Mouse (Mus musculus): ENCODE measurements around the gene Tgfbi. TPM values are rescaled to one million over a fixed set of nuclear protein-coding genes. Genes with fewer than 3 reads are reported as not detected.

The Tgfbi gene
- polyA plus RNA-seq (2015; fragmentation: Nextera tagmentation; extraction: Ambion mirVana), result 3.6 and 3.9 TPM in 2 replicates

DNA sequence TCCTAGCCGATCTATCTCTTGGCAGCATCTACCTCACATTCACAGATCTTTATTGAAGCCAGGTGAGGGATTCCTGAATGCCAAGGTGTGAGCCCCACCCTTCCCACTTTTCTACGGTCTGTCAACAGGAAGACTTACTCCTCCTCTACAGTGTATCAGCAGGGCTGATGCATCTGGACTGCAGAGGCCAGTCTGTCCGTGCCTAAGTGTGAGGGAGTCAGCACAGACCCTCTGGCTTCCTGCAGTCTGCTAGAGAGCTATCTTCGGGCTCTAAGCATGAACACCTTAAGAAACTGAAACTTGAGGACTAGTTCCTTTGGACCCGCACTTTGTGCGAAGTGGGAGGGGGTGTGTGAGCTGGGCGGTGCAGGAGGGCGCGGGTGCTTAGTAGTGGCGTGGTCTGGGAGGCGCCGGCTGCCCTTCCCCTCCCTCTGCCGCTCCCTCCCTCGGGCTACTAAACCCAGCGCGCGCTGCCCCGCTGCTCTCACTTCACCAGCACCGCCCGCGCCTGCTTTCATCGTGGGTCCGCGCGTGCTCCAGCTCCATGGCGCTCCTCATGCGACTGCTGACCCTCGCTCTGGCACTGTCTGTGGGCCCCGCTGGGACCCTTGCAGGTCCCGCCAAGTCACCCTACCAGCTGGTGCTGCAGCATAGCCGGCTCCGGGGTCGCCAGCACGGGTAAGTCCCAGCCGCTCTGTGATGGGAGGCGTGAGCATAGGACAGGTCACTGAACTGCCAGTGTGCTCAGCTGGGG lies at the start of gene Tgfbi:
TSS of gene Tgfbi (plus strand) at position 421 of the 754 bp plus-strand sequence.
- H3K9me3 ChIP-seq, result no peaks in the 10 kb centered on the region
- H3K27ac ChIP-seq (replicated peaks), result no peak within 1 kb of the TSS
- peaks cover 21% of the 10 kb centered on the region; the same call in 1 of the 2 replicates for H3K27me3 ChIP-seq
- H3K36me3 ChIP-seq, result no peaks in the 10 kb centered on the region
- peak within 1 kb of the TSS; percentile 39 for H3K4me3 ChIP-seq
- peak within 1 kb of the TSS; percentile 77 for H3K4me2 ChIP-seq (replicated peaks)
- 4% methylated on average over 36 of the region's 36 CpGs for WGBS
- peak within 1 kb of the TSS; percentile 39 for H3K9ac ChIP-seq (replicated peaks)
- peak; percentile 40; the same call in 1 of the 2 replicates for ATAC-seq (replicated peaks)
- H3K4me1 ChIP-seq, result peaks cover 29% of the 10 kb centered on the region

DNA sequence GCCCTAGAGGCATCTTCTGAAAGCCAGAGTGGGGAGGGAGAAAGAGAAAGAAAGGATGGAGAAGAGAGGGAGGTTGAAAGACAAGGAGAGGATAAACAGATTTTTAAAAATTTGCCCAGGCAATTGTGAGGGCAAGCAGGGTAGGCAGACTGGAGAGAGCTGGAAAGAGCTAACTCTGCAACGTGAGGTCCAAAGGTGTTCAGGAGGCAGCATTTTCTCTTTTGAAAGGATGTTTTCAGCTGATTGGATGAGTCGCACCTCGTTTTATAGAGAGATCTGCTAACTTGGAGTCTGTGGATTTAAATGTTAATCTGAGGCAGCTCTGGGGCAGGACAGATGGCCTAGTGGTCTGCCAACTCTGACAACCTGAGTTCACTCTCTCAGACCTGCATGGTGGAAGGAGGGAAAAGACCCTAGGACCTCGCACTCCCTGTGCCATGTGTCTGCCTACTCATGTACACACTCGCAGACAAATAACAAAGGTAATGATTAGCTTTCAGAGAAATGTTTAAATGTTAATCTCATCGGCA lies 49.4 kb upstream of the Tgfbi start:
- no peaks in the 10 kb centered on the region for H3K4me1 ChIP-seq
- H3K9ac ChIP-seq (replicated peaks), result no peak overlapping the region
- no peaks in the 10 kb centered on the region for H3K27me3 ChIP-seq
- H3K9me3 ChIP-seq, result no peaks in the 10 kb centered on the region
- WGBS, result 80% methylated on average over 6 of the region's 6 CpGs
- no peaks in the 10 kb centered on the region for H3K36me3 ChIP-seq
- H3K4me2 ChIP-seq (replicated peaks), result no peak overlapping the region
- no peak overlapping the region for H3K27ac ChIP-seq (replicated peaks)
- H3K4me3 ChIP-seq, result no peak overlapping the region
- ATAC-seq (replicated peaks), result no peak

DNA sequence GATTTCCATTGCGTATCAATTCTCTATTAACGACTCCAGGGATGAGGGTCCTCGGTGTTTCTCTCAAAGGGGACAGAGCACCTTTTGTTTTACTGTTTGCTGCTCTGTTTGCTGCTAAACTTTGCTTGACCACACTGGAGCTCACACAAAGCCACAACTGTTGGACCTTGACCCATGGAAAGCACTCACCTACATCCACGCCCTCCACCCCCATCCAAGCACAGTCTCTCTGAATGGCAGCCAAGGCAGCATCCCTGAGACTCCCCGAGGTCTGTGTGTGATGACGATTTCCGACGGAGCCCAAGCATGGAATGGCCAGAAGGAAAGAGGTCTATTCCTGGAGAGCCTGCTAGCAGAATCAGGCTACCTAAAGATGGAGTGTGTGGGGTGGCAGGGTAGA lies 48.2 kb upstream of the Tgfbi start:
- Histone ChIP-seq H3K36me3 (no peaks in the 10 kb centered on the region), H3K9me3 (no peaks in the 10 kb centered on the region), H3K4me3 (no peak overlapping the region), H3K27ac (replicated peaks) (no peak overlapping the region), H3K9ac (replicated peaks) (no peak overlapping the region), H3K4me1 (no peaks in the 10 kb centered on the region), H3K27me3 (no peaks in the 10 kb centered on the region), H3K4me2 (replicated peaks) (no peak overlapping the region)
- no peak for ATAC-seq (replicated peaks)
- 69% methylated on average over 8 of the region's 8 CpGs for WGBS

DNA sequence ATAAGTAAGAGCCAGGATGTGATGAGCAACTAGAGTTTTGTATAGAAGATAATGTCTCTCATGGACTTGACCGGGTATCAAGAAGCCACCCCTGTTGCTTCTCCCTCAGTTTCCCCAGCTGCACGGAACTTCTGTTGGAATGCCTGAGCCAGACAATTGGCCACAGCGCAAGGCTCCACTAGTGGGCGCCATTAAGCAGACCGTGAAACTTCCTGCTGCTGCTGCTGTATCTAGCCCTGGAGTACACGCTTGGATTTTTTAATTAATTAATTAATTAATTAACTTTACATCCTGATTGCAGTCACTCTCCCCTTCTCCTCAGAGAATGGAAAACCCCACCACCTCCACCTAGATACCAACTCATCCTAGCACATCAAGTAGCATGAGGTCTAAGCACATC lies 46.2 kb upstream of the Tgfbi start:
- H3K27ac ChIP-seq (replicated peaks), result no peak overlapping the region
- no peak overlapping the region for H3K4me3 ChIP-seq
- WGBS, result 32% methylated on average over 6 of the region's 6 CpGs
- H3K4me2 ChIP-seq (replicated peaks), result no peak overlapping the region
- no peaks in the 10 kb centered on the region for H3K36me3 ChIP-seq
- no peak overlapping the region for H3K9ac ChIP-seq (replicated peaks)
- no peak for ATAC-seq (replicated peaks)
- H3K9me3 ChIP-seq, result no peaks in the 10 kb centered on the region
- H3K27me3 ChIP-seq, result no peaks in the 10 kb centered on the region
- no peaks in the 10 kb centered on the region for H3K4me1 ChIP-seq

DNA sequence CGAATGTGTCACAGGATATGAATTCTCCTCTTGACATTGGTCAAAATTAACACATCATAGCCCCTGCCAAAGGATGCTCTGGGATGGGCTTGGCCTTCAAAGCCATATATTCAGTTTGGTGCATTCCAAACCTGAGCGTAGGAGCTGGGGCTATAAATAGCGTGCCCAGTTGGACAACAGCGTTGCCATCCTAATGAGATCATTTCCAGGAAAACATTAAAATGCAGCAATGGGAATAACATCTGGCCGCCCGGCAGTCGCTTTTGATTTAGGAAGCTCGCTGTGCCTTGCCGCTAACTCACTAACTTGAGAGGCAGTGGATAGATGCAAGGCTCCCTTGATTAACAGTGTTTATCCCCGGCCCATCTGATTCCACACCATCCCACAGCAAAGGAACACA lies 43.0 kb upstream of the Tgfbi start:
- Histone ChIP-seq H3K36me3 (no peaks in the 10 kb centered on the region), H3K27ac (replicated peaks) (no peak overlapping the region), H3K4me1 (no peaks in the 10 kb centered on the region), H3K4me3 (no peak overlapping the region), H3K9me3 (no peaks in the 10 kb centered on the region), H3K9ac (replicated peaks) (no peak overlapping the region), H3K4me2 (replicated peaks) (no peak overlapping the region), H3K27me3 (no peaks in the 10 kb centered on the region)
- WGBS, result 61% methylated on average over 10 of the region's 10 CpGs
- ATAC-seq (replicated peaks), result no peak

DNA sequence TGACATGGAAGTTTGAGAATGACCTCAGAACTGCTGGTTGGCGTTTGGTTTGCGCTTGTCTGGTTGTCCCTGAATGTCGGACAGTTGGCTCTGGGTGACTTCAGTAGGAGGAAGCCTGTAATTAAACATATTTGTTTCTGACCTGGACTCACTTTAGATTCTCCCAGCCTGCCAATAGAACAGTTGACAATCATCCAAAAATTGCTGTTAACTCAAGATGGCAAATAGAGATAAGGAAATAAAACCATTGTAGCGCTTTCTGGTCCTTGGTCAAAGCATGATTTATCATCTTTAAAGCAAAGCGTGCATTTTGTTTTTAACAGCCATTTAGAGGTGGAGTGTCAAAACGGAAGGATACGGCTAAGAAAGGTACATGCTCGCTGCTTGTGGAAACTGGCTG lies 37.7 kb upstream of the Tgfbi start:
- 89% methylated on average over 8 of the region's 8 CpGs for WGBS
- Histone ChIP-seq H3K27ac (replicated peaks) (no peak overlapping the region), H3K4me2 (replicated peaks) (no peak overlapping the region), H3K9ac (replicated peaks) (no peak overlapping the region), H3K27me3 (no peaks in the 10 kb centered on the region), H3K4me3 (no peak overlapping the region), H3K9me3 (no peaks in the 10 kb centered on the region), H3K4me1 (no peaks in the 10 kb centered on the region), H3K36me3 (no peaks in the 10 kb centered on the region)
- no peak for ATAC-seq (replicated peaks)

DNA sequence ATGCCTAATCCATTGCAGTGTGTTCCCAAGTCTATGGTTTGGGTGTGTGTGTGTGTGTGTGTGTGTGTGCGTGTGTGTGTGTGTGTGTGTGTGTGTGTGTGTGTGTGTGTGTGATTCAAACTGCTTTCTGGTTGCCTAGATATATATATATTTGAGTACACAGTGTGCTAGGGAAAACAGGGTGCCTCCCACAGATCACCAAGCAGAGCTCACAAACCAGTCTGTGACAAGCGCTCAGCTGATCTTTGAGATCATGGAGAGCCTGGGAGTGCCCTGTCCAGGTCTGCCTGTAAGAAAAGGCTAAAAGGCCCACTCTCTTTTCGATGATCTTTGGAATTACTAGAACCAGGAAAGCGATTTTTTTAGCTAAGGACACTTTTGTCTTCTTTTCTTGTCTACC lies 34.2 kb upstream of the Tgfbi start:
- Histone ChIP-seq H3K4me2 (replicated peaks) (no peak overlapping the region), H3K4me1 (no peaks in the 10 kb centered on the region), H3K27me3 (no peaks in the 10 kb centered on the region), H3K9me3 (no peaks in the 10 kb centered on the region), H3K9ac (replicated peaks) (no peak overlapping the region), H3K4me3 (no peak overlapping the region), H3K36me3 (no peaks in the 10 kb centered on the region), H3K27ac (replicated peaks) (no peak overlapping the region)
- no peak for ATAC-seq (replicated peaks)
- 69% methylated on average over 4 of the region's 4 CpGs for WGBS

DNA sequence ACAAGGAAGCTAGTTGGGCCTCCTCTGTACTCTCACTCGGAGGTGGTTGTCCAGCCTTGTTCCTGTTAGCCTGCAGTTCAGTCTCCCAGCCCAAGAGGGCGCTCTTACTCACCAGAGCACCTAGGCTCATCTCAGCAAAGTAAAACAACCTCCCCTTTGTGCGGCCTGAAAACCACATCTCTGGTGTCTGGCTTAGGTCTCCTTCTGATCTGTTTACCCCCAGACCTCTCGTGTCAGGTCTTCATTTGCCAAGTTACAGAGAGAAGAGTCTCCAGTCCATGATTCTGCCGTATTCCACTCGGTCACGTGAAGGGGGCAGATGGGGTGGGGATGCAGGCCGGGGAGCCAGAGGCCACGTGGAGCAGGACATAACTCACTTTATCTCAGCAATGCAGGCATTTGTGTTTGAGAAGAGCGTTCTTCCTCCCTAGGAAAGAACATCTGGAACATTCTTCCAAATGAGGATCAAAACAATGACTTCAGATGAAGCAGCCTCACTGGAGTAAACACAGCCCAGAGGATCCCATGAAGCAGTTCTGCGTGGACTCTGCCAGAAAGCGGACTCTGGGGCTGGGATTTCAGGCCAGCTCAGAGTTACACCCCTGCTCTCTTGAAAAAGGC lies 33.5 kb upstream of the Tgfbi start:
- peaks cover 4% of the 10 kb centered on the region; the same call in 1 of the 2 replicates for H3K4me1 ChIP-seq
- no peak overlapping the region for H3K4me2 ChIP-seq (replicated peaks)
- no peaks in the 10 kb centered on the region for H3K9me3 ChIP-seq
- no peak overlapping the region for H3K9ac ChIP-seq (replicated peaks)
- no peak overlapping the region for H3K27ac ChIP-seq (replicated peaks)
- 68% methylated on average over 12 of the region's 12 CpGs for WGBS
- no peak for ATAC-seq (replicated peaks)
- no peaks in the 10 kb centered on the region for H3K36me3 ChIP-seq
- H3K4me3 ChIP-seq, result no peak overlapping the region
- H3K27me3 ChIP-seq, result no peaks in the 10 kb centered on the region

DNA sequence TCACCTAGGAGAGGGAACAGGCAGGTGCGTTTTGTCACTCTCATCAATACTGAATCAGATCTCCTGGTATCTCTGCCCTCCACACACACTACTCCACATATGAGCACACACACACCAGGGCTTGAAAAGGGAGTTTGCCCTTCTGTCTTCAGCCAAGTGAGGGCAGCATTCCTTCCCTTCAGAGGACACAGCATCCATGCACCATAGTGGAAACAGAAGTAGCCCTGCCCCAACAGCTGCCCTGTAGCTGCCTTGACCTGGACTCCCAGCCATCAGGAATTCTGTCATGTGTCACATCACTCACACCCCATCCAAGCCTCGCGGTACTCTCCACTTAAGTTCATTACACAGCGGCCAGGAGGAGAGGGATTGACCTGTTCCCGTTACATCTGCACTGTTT lies 31.2 kb upstream of the Tgfbi start:
- Histone ChIP-seq H3K4me3 (no peak overlapping the region), H3K27ac (replicated peaks) (no peak overlapping the region), H3K9me3 (no peaks in the 10 kb centered on the region), H3K36me3 (no peaks in the 10 kb centered on the region), H3K9ac (replicated peaks) (no peak overlapping the region), H3K4me2 (replicated peaks) (no peak overlapping the region), H3K27me3 (no peaks in the 10 kb centered on the region), H3K4me1 (peaks cover 24% of the 10 kb centered on the region)
- 85% methylated on average over 5 of the region's 5 CpGs for WGBS
- no peak for ATAC-seq (replicated peaks)

DNA sequence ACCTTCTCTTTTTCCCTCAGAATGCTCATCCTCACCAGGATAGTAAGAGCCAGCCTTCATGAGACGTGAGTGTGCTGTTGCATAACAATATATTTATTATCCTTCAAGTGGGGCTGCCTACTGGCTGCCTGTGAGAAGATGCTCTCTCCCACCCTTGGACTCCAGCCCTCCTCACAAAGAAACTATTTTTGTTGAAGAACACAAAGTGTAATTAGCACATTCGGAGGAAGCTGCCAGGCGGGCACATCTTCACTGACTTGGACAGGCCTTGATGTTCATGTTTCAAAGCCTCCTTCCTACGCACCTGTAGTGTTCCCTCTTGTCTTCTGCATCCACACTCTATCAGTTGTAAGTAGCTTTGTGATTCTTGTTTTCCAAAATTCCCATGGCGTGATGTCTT lies 28.9 kb upstream of the Tgfbi start:
- H3K27ac ChIP-seq (replicated peaks), result no peak overlapping the region
- H3K9me3 ChIP-seq, result no peaks in the 10 kb centered on the region
- no peak overlapping the region for H3K4me3 ChIP-seq
- H3K4me1 ChIP-seq, result peaks cover 25% of the 10 kb centered on the region
- H3K36me3 ChIP-seq, result no peaks in the 10 kb centered on the region
- H3K27me3 ChIP-seq, result no peaks in the 10 kb centered on the region
- ATAC-seq (replicated peaks), result no peak
- H3K4me2 ChIP-seq (replicated peaks), result no peak overlapping the region
- no peak overlapping the region for H3K9ac ChIP-seq (replicated peaks)
- WGBS, result 66% methylated on average over 5 of the region's 5 CpGs

DNA sequence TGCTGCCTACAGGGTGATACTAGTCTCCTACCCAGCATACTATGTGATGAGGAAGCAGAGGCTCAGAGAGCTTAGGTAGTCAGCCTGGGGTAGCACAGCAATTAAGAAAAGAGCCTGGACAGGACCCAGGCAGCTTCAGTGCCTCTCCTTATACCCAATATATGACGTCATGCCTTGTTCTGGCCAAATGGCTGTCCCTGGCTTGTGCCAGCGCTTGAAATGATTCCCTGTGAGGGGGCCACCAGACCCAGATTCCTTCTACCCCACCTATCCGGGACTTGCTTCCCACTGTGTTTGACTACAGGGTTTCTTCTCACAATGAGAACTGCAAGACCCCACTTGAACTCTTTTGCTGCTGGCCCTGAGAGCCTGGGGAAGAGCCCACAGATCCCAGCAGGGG lies 27.8 kb upstream of the Tgfbi start:
- Histone ChIP-seq H3K27me3 (no peaks in the 10 kb centered on the region), H3K4me1 (peaks cover 25% of the 10 kb centered on the region), H3K9ac (replicated peaks) (no peak overlapping the region), H3K4me2 (replicated peaks) (no peak overlapping the region), H3K36me3 (no peaks in the 10 kb centered on the region), H3K27ac (replicated peaks) (no peak overlapping the region; the same call in 1 of the 2 replicates), H3K4me3 (no peak overlapping the region), H3K9me3 (no peaks in the 10 kb centered on the region)
- peak; percentile 74 for ATAC-seq (replicated peaks)
- 1% methylated on average over 3 of the region's 3 CpGs for WGBS

DNA sequence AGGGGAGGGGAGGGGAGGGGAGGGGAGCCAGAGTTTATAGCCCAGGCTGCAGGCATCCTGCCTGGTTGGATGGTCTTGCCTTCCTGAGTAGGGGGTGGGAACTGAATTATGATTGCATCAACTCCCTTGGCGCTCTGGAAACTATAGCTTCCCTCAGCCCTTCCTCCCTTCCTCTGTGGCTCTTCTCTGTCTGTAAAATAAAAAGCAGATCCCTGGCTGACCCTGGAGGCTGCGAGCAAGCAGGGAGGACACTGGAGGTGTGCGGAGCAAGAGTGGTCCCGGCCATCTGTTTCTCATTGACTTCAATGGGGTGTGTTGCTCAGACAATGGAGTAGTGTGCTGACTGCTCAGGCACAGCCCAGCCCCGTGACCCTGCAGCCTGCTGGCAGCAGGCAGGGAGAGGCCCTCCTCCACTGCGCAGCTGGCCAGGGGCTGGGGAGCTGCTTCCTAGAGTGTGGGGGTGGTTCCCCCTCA lies 27.3 kb upstream of the Tgfbi start:
- peak overlapping the region; percentile 26 for H3K4me2 ChIP-seq (replicated peaks)
- ATAC-seq (replicated peaks), result peak; percentile 89
- no peaks in the 10 kb centered on the region for H3K9me3 ChIP-seq
- H3K9ac ChIP-seq (replicated peaks), result no peak overlapping the region
- no peak overlapping the region for H3K4me3 ChIP-seq
- H3K4me1 ChIP-seq, result peaks cover 25% of the 10 kb centered on the region
- WGBS, result 0% methylated on average over 6 of the region's 6 CpGs
- no peaks in the 10 kb centered on the region for H3K36me3 ChIP-seq
- no peaks in the 10 kb centered on the region for H3K27me3 ChIP-seq
- H3K27ac ChIP-seq (replicated peaks), result peak overlapping the region; percentile 79
